Mouse (Mus musculus): ENCODE data around the gene Noxred1. TPM values are rescaled to one million over a fixed set of nuclear protein-coding genes. Genes with fewer than 3 reads are reported as not detected.
"Not testable (repeated sequence)": the region's sequence is repeated elsewhere in the genome, so short reads cannot be mapped to it uniquely, and the experiment has no call there.

Noxred1 gene
- 1.6 and 1.7 TPM in 2 replicates for polyA plus RNA-seq (2015; fragmentation: Nextera tagmentation; extraction: Ambion mirVana)

DNA sequence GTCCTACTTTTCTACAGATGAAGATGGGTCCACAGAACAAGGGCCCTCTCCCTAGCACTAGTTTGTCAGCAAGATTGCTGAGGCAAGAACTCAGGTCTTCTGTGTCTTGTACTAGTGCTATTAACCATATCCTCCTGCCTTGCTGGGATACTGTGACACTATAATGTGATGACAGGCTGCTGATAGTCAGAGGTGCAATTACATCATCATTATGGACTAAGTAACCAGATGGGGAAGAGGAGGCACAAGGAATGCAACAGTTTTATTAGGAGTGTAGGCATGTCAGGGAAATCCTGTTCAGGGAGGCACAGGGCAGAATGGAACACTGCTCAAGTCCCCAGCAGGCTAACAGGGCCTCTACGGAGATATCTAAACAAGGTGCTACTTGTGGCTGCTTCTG lies at the start of gene Noxred1:
Gene Noxred1, minus strand, starts transcription at position 101 of the 400 bp plus-strand sequence.
- Histone ChIP-seq H3K27ac (replicated peaks) (no peak within 1 kb of the TSS), H3K4me1 (replicated peaks) (no peaks in the 10 kb centered on the region), H3K36me3 (peaks cover 56% of the 10 kb centered on the region), H3K9me3 (no peaks in the 10 kb centered on the region), H3K4me2 (no peak within 1 kb of the TSS), H3K4me3 (no peak within 1 kb of the TSS), H3K27me3 (no peaks in the 10 kb centered on the region), H3K9ac (no peak within 1 kb of the TSS)
- ATAC-seq (ENCODE audit: low read depth) = no peak
- WGBS = 97% methylated on average over 1 of the region's 1 CpGs

- Histone ChIP-seq H3K27ac (replicated peaks) (no peak overlapping the region), H3K27me3 (no peaks in the 10 kb centered on the region)
- WGBS = 90% methylated on average over 5 of the region's 5 CpGs
Measured at GRCm38 (mm10) chr12:87284726-87285125, 46.2 kb upstream of the Noxred1 start.

DNA sequence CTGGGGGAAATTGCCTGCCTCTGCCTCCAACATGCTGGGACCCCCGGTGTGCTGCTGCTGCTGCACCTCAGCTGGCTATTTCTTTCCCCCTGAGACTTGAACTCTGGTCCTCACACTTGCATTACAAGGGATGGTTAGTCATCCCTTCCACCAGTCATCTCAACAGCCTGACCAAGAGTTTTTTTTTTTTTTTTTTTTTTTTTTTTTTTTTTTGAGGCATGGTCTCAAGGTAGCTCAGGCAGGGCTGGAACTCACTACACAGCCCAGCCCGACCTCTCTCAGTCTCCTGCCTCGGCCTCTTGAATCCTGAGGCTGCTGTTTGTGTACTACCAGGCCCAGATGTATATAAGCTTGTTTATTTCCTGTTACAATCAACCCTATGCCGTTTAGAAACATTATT lies 45.7 kb upstream of the Noxred1 start:
- WGBS = 83% methylated on average over 4 of the region's 4 CpGs
- Histone ChIP-seq H3K27ac (replicated peaks) (no peak overlapping the region), H3K4me1 (replicated peaks) (no peaks in the 10 kb centered on the region), H3K4me2 (no peak overlapping the region), H3K36me3 (no peaks in the 10 kb centered on the region), H3K9ac (no peak overlapping the region), H3K27me3 (no peaks in the 10 kb centered on the region), H3K4me3 (no peak overlapping the region), H3K9me3 (no peaks in the 10 kb centered on the region)
- no peak for ATAC-seq (ENCODE audit: low read depth)

More at GRCm38 (mm10) chr12:87284726-87285125, 46.2 kb upstream of the Noxred1 start:
- Histone ChIP-seq H3K4me3 (no peak overlapping the region), H3K9me3 (no peaks in the 10 kb centered on the region), H3K4me1 (replicated peaks) (no peaks in the 10 kb centered on the region), H3K4me2 (no peak overlapping the region), H3K36me3 (no peaks in the 10 kb centered on the region), H3K9ac (no peak overlapping the region)
- no peak for ATAC-seq (ENCODE audit: low read depth)

DNA sequence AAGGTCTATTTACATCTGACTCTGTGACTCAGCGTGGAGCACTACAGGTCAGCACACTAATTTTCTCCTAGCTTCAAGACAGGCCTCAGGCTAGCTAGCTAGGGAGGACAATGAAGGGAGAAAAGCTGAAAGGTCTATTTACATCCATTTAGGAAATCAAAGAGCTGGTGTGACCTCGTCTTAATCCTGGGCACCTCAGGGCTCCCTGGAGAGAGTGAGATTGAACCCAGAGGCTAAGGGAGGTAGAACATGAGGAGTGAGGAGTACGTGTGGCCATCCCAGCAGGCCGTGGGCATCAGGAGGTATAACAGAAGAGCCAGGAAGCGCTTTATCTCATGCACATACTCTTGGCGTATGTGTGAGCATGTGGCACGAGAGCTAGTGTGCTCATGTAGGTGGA lies 45.2 kb upstream of the Noxred1 start:
- ATAC-seq (ENCODE audit: low read depth) = no peak
- no peaks in the 10 kb centered on the region for H3K9me3 ChIP-seq
- no peak overlapping the region for H3K4me3 ChIP-seq
- H3K9ac ChIP-seq = no peak overlapping the region
- no peaks in the 10 kb centered on the region for H3K36me3 ChIP-seq
- no peaks in the 10 kb centered on the region for H3K4me1 ChIP-seq (replicated peaks)
- WGBS = 68% methylated on average over 7 of the region's 7 CpGs
- no peak overlapping the region for H3K27ac ChIP-seq (replicated peaks)
- H3K27me3 ChIP-seq = no peaks in the 10 kb centered on the region
- H3K4me2 ChIP-seq = no peak overlapping the region

DNA sequence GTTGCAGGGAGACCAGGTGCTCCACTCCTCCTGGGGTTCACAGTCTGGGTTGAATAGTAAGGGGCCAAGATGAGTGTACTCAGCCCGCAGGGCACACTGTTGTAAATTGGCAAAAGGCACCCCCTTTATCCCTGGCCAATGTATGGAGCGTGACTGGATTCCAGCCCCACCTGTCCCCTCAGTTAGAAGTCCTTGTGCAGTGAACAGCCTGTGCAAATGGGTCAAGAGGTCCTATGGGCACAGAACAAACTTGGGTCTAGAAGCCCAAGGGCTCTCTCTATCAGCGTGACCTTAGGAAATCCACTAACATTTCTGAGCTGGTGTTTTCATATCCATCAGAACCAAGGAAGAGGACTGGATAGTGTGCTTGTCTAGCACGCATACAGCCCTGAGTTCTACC lies 44.2 kb upstream of the Noxred1 start:
- no peaks in the 10 kb centered on the region for H3K9me3 ChIP-seq
- no peaks in the 10 kb centered on the region for H3K4me1 ChIP-seq (replicated peaks)
- ATAC-seq (ENCODE audit: low read depth) = no peak
- no peak overlapping the region for H3K4me3 ChIP-seq
- H3K4me2 ChIP-seq = no peak overlapping the region
- H3K27ac ChIP-seq (replicated peaks) = no peak overlapping the region
- no peak overlapping the region for H3K9ac ChIP-seq
- 94% methylated on average over 4 of the region's 4 CpGs for WGBS
- no peaks in the 10 kb centered on the region for H3K27me3 ChIP-seq
- no peaks in the 10 kb centered on the region for H3K36me3 ChIP-seq

DNA sequence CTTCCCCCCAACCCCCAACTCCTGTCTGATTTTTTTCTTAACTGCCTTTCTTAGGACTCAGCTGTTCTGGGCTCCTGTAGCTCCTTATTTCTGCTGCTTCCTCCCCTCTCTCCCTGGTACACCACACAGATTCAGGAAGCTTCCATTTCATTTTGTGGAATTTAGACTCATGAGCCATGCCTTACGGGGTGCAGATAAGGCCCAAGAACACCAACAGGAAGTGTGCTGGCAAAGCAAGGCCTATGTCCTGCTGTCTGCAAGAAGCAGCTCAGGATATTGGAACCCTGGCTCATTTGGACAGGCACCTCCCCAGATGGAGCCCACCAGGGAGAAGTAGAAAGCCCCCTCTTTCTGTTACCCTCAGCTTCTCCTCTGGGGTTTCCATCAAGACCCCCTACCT lies 43.2 kb upstream of the Noxred1 start:
- H3K9me3 ChIP-seq = no peaks in the 10 kb centered on the region
- no peak overlapping the region for H3K4me2 ChIP-seq
- no peaks in the 10 kb centered on the region for H3K4me1 ChIP-seq (replicated peaks)
- no peaks in the 10 kb centered on the region for H3K27me3 ChIP-seq
- 0 out of 2 replicates have a peak, but pooled peaks cover 2% of the 10 kb centered on the region for H3K36me3 ChIP-seq
- no peak overlapping the region for H3K27ac ChIP-seq (replicated peaks)
- WGBS = 81% methylated on average over 1 of the region's 1 CpGs
- no peak overlapping the region for H3K9ac ChIP-seq
- ATAC-seq (ENCODE audit: low read depth) = no peak
- no peak overlapping the region for H3K4me3 ChIP-seq

GRCm38 (mm10) chr12:87279879-87280278 lies 41.3 kb upstream of the Noxred1 start:
- 50% methylated on average over 14 of the region's 14 CpGs for WGBS
- Histone ChIP-seq H3K4me2 (no peak overlapping the region), H3K9ac (no peak overlapping the region), H3K4me1 (replicated peaks) (no peaks in the 10 kb centered on the region), H3K4me3 (no peak overlapping the region), H3K36me3 (peaks cover 21% of the 10 kb centered on the region), H3K9me3 (no peaks in the 10 kb centered on the region), H3K27me3 (no peaks in the 10 kb centered on the region), H3K27ac (replicated peaks) (no peak overlapping the region)
- ATAC-seq (ENCODE audit: low read depth) = no peak

GRCm38 (mm10) chr12:87279350-87279749 lies 40.8 kb upstream of the Noxred1 start:
- 58% methylated on average over 3 of the region's 3 CpGs for WGBS
- no peak for ATAC-seq (ENCODE audit: low read depth)
- H3K4me3 ChIP-seq = no peak overlapping the region

DNA sequence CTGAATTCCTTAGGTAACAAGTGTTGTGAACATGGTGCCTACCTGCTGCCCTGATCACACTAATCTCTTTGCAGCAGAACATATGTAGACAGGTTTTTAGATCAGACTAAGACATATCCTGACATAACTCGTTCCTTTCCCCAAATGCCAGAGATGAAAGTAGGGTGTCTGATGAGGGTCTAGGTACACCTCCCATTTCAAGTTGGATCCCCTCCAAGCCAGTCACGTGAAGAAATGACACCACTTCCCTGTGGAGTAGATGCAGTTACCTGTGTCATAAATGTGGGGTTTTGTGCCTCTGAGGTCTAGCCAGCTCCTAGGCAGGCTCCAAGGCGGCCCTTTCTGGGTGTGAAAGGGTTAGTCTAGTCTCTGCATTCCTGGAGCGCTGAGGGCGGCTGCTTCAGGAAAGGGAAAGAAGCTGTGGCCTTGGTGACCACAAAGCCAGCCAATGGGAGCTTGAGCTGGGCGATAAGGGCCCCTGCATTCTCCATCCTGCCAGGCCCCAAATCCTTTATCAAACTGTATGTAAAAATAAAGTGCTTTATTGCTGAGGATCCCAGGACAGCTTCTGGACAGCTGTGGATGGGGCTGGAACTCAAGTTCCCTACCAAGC lies 39.7 kb upstream of the Noxred1 start:
- 24% methylated on average over 6 of the region's 6 CpGs for WGBS
- Histone ChIP-seq H3K4me3 (no peak overlapping the region), H3K9ac (no peak overlapping the region), H3K27me3 (no peaks in the 10 kb centered on the region), H3K4me2 (no peak overlapping the region), H3K9me3 (no peaks in the 10 kb centered on the region), H3K36me3 (peaks cover 38% of the 10 kb centered on the region), H3K27ac (replicated peaks) (no peak overlapping the region), H3K4me1 (replicated peaks) (no peaks in the 10 kb centered on the region)
- ATAC-seq (ENCODE audit: low read depth) = no peak

More at GRCm38 (mm10) chr12:87279350-87279749, 40.8 kb upstream of the Noxred1 start:
- Histone ChIP-seq H3K9me3 (no peaks in the 10 kb centered on the region), H3K36me3 (peaks cover 26% of the 10 kb centered on the region), H3K4me1 (replicated peaks) (no peaks in the 10 kb centered on the region), H3K27ac (replicated peaks) (no peak overlapping the region), H3K9ac (no peak overlapping the region), H3K27me3 (no peaks in the 10 kb centered on the region), H3K4me2 (no peak overlapping the region)

DNA sequence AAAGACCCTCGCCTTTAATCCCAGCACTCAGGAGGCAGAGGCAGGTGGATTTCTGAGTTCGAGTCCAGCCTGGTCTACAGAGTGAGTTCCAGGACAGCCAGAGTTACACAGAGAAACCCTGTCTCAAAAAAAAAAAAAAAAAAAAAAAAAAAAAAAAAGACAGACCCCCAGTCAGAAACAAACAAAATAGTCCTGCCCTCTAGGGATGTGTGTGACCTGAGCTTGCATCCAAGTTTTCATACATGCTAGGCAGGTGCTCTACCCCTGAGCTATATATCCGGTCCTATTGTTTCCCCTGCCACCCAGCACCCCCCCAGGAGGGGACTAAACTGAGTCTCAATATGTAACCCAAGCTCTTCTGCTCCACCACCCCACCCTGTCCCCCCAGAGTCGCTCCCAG lies 38.7 kb upstream of the Noxred1 start:
- H3K4me1 ChIP-seq (replicated peaks); H3K27me3 ChIP-seq; H3K9me3 ChIP-seq; H3K4me2 ChIP-seq; H3K27ac ChIP-seq (replicated peaks); H3K9ac ChIP-seq; H3K4me3 ChIP-seq; ATAC-seq (ENCODE audit: low read depth): not testable (repeated sequence)
- 96% methylated on average over 4 of the region's 4 CpGs for WGBS
- H3K36me3 ChIP-seq = peaks cover 47% of the 10 kb centered on the region

GRCm38 (mm10) chr12:87274853-87275831 lies 36.6 kb upstream of the Noxred1 start:
- 92% methylated on average over 9 of the region's 9 CpGs for WGBS
- no peak for ATAC-seq (ENCODE audit: low read depth)
- no peaks in the 10 kb centered on the region for H3K4me1 ChIP-seq (replicated peaks)

GRCm38 (mm10) chr12:87267682-87268081 lies 29.1 kb upstream of the Noxred1 start:
- no peak for ATAC-seq (ENCODE audit: low read depth)
- 35% methylated on average over 4 of the region's 4 CpGs for WGBS
- Histone ChIP-seq H3K27ac (replicated peaks) (no peak overlapping the region), H3K4me3 (peak overlapping the region; percentile 73), H3K36me3 (peaks cover 45% of the 10 kb centered on the region), H3K9ac (peak overlapping the region; percentile 88), H3K4me2 (peak overlapping the region; percentile 97), H3K4me1 (replicated peaks) (peaks cover 31% of the 10 kb centered on the region), H3K27me3 (no peaks in the 10 kb centered on the region), H3K9me3 (no peaks in the 10 kb centered on the region)

More at GRCm38 (mm10) chr12:87274853-87275831, 36.6 kb upstream of the Noxred1 start:
- Histone ChIP-seq H3K4me3 (no peak overlapping the region), H3K9ac (no peak overlapping the region), H3K4me2 (no peak overlapping the region), H3K36me3 (peaks cover 69% of the 10 kb centered on the region), H3K27me3 (no peaks in the 10 kb centered on the region), H3K9me3 (no peaks in the 10 kb centered on the region), H3K27ac (replicated peaks) (no peak overlapping the region)

Data from neural tube, embryonic 13.5 days (tissue).